Mouse (Mus musculus): ENCODE results near the gene Actl11.

GRCm38 (mm10) chr9:107949922-107950235 is 21.6 kb downstream of the Actl11 start, which contains the start of gene Traip:
- no peak for TF ChIP-seq GATA1 (IDR thresholded peaks at IDR 0.05; ENCODE audit: borderline replicate concordance, low read length)
- no peak for TF ChIP-seq FLI1 (IDR thresholded peaks at IDR 0.05; ENCODE audit: low read length)

Measured in megakaryocyte, embryonic 14.5 days (primary cell).